Mouse (Mus musculus) cerebellum, adult 2 months (tissue): Measurements from ENCODE around the gene Gdf10.

ENCODE experiments used
- CTCF ChIP-seq: fragments of 200-500 bp; IDR thresholded peaks from 2 replicates; pipeline ENCODE4 v1.5.1; 2011; ENCODE audit warnings: low read depth, mild to moderate bottlenecking, control low read depth, low read length, moderate library complexity, borderline replicate concordance; ENCODE audit not compliant: insufficient read depth
- POLR2A ChIP-seq: fragments of 200-500 bp; IDR thresholded peaks from 2 replicates; pipeline ENCODE4 v1.6.1; 2011; ENCODE audit warnings: low read length, control low read depth, borderline replicate concordance; ENCODE audit not compliant: insufficient read depth

- TF ChIP-seq CTCF (no peak), POLR2A (no peak)
These were observed 18.8 kb downstream of the Gdf10 start for GRCm38 (mm10) chr14:33942222-33942621.
